Mouse (Mus musculus) kidney, postnatal 0 days (tissue): Measurements from ENCODE around the gene Arhgap11a. TPM values are rescaled to one million over a fixed set of nuclear protein-coding genes. Genes with fewer than 3 reads are reported as not detected.

Source experiments
- ATAC-seq: fragments of 200-750 bp; cut with Nextera tagmentation; replicated peaks from 2 replicates; pipeline ENCODE4 v1.8.0; 2017; ENCODE audit warnings: low read depth, moderate number of reproducible peaks, moderate TSS enrichment, moderate library complexity; ENCODE audit not compliant: low FRiP score
- DNase-seq: peaks from one replicate; pipeline ENCODE4 v3.0.0-alpha.2; 2016; ENCODE audit warnings: low spot score
- H3K27ac ChIP-seq: fragments of 300-500 bp; sonication (generic); 2 replicates; pipeline ENCODE4 v1.5.1; 2014; ENCODE audit warnings: mild to moderate bottlenecking
- H3K27me3 ChIP-seq: fragments of 300-500 bp; sonication (generic); 2 replicates; pipeline ENCODE4 v1.6.1; 2014; ENCODE audit warnings: low read length, mixed read lengths; ENCODE audit not compliant: insufficient read depth
- H3K36me3 ChIP-seq: fragments of 300-500 bp; sonication (generic); 2 replicates; pipeline ENCODE4 v1.6.1; 2014; ENCODE audit warnings: low read length, mixed read lengths; ENCODE audit not compliant: insufficient read depth
- H3K4me1 ChIP-seq: fragments of 300-500 bp; sonication (generic); replicated peaks from 2 replicates; pipeline ENCODE4 v1.6.1; 2014; ENCODE audit warnings: antibody characterized with exemption, low read length, mixed read lengths; ENCODE audit not compliant: insufficient read depth
- H3K4me2 ChIP-seq: fragments of 300-500 bp; sonication (generic); 2 replicates; pipeline ENCODE4 v1.6.1; 2014; ENCODE audit warnings: mild to moderate bottlenecking, low read length, moderate library complexity, mixed read lengths
- H3K4me3 ChIP-seq: fragments of 300-500 bp; sonication (generic); replicated peaks from 2 replicates; pipeline ENCODE4 v1.5.1; 2014; ENCODE audit warnings: low read depth, low read length
- H3K9ac ChIP-seq: fragments of 300-500 bp; sonication (generic); 2 replicates; pipeline ENCODE4 v1.6.1; 2014; ENCODE audit warnings: low read depth, low read length
- H3K9me3 ChIP-seq: fragments of 300-500 bp; sonication (generic); replicated peaks from 2 replicates; pipeline ENCODE4 v1.6.1; 2016; ENCODE audit warnings: low read length, inconsistent platforms, mixed read lengths
- CTCF ChIP-seq: IDR thresholded peaks from 2 replicates; pipeline ENCODE4 v1.5.1; 2016; ENCODE audit warnings: antibody characterized with exemption, low read depth, mild to moderate bottlenecking, moderate library complexity
- WGBS: fragments of 180-500 bp; shearing (Covaris S2); extraction: QIAGEN DNeasy Blood & Tissue Kit; methylation state at CpG from one replicate; pipeline ENCODE4 v1.1.7; 2014; 5-methylcytosine and 5-hydroxymethylcytosine counted together
- polyA plus RNA-seq: library from polyadenylated mRNA; unstranded; fragments of >200 nt; fragmentation: Nextera tagmentation; extraction: Ambion mirVana; gene quantifications from 2 replicates; pipeline ENCODE4 v1.2.1, GENCODE M21; 2015

Gene Arhgap11a
- polyA plus RNA-seq, 1 experiment from 2014 or later, result 11.7 TPM

- Histone ChIP-seq H3K27me3 (no peaks in the 10 kb centered on the region), H3K4me1 (no peaks in the 10 kb centered on the region), H3K9me3 (no peaks in the 10 kb centered on the region), H3K36me3 (no peaks in the 10 kb centered on the region), H3K4me2 (no peak overlapping the region), H3K27ac (no peak overlapping the region), H3K4me3 (no peak overlapping the region), H3K9ac (no peak overlapping the region)
- TF ChIP-seq CTCF, result no peak
- DNase-seq, result peak; percentile 14
- WGBS, result 65% methylated on average over 12 of the region's 12 CpGs
- ATAC-seq, result peak; percentile 75
These were observed 27.2 kb downstream of the Arhgap11a start for GRCm38 (mm10) chr2:113821176-113821734.

- no peaks in the 10 kb centered on the region for H3K9me3 ChIP-seq
- no peak overlapping the region for H3K4me2 ChIP-seq
- no peak for ATAC-seq
- H3K36me3 ChIP-seq, result no peaks in the 10 kb centered on the region
- H3K4me3 ChIP-seq, result no peak overlapping the region
- DNase-seq, result no peak
- WGBS, result 87% methylated on average over 15 of the region's 15 CpGs
- no peaks in the 10 kb centered on the region for H3K4me1 ChIP-seq
- no peak overlapping the region for H3K9ac ChIP-seq
- TF ChIP-seq CTCF, result no peak
- H3K27ac ChIP-seq, result no peak overlapping the region
- no peaks in the 10 kb centered on the region for H3K27me3 ChIP-seq
These were observed 28.3 kb downstream of the Arhgap11a start for GRCm38 (mm10) chr2:113820117-113820516.

- Histone ChIP-seq H3K27me3 (no peaks in the 10 kb centered on the region), H3K4me2 (no peak overlapping the region), H3K4me1 (no peaks in the 10 kb centered on the region), H3K4me3 (no peak overlapping the region), H3K36me3 (no peaks in the 10 kb centered on the region), H3K27ac (no peak overlapping the region), H3K9me3 (no peaks in the 10 kb centered on the region), H3K9ac (no peak overlapping the region)
- ATAC-seq (0 out of 2 replicates have a peak, but pooled peaks have one; percentile 25), DNase-seq (no peak)
- WGBS, result 58% methylated on average over 14 of the region's 14 CpGs
- no peak for TF ChIP-seq CTCF
These were observed 30.5 kb downstream of the Arhgap11a start for GRCm38 (mm10) chr2:113817681-113818606.

GRCm38 (mm10) chr2:113807640-113808039 lies 40.8 kb downstream of the Arhgap11a start:
- Histone ChIP-seq H3K9ac (no peak overlapping the region), H3K27ac (no peak overlapping the region), H3K9me3 (no peaks in the 10 kb centered on the region), H3K27me3 (no peaks in the 10 kb centered on the region), H3K4me3 (no peak overlapping the region), H3K36me3 (no peaks in the 10 kb centered on the region), H3K4me1 (no peaks in the 10 kb centered on the region), H3K4me2 (no peak overlapping the region)
- 26% methylated on average over 9 of the region's 9 CpGs for WGBS
- DNase-seq, result peak; percentile 71
- ATAC-seq, result no peak
- TF ChIP-seq CTCF, result peak; percentile 78

- no peak for TF ChIP-seq CTCF
- 65% methylated on average over 10 of the region's 10 CpGs for WGBS
These were observed 41.4 kb downstream of the Arhgap11a start for GRCm38 (mm10) chr2:113806851-113807577.

GRCm38 (mm10) chr2:113805765-113806164 lies 42.7 kb downstream of the Arhgap11a start:
- no peak overlapping the region for H3K4me2 ChIP-seq
- WGBS, result 84% methylated on average over 4 of the region's 4 CpGs
- DNase-seq, result no peak
- ATAC-seq, result no peak
- H3K9ac ChIP-seq, result no peak overlapping the region
- no peaks in the 10 kb centered on the region for H3K4me1 ChIP-seq
- H3K27me3 ChIP-seq, result no peaks in the 10 kb centered on the region
- no peaks in the 10 kb centered on the region for H3K9me3 ChIP-seq
- no peak overlapping the region for H3K4me3 ChIP-seq
- H3K27ac ChIP-seq, result no peak overlapping the region
- no peak for TF ChIP-seq CTCF
- no peaks in the 10 kb centered on the region for H3K36me3 ChIP-seq

More at GRCm38 (mm10) chr2:113806851-113807577, 41.4 kb downstream of the Arhgap11a start:
- H3K4me1 ChIP-seq, result no peaks in the 10 kb centered on the region
- H3K4me2 ChIP-seq, result no peak overlapping the region
- DNase-seq, result no peak
- no peaks in the 10 kb centered on the region for H3K9me3 ChIP-seq
- no peak overlapping the region for H3K4me3 ChIP-seq
- no peak for ATAC-seq
- H3K36me3 ChIP-seq, result no peaks in the 10 kb centered on the region
- no peak overlapping the region for H3K27ac ChIP-seq
- H3K27me3 ChIP-seq, result no peaks in the 10 kb centered on the region
- no peak overlapping the region for H3K9ac ChIP-seq
